Mouse (Mus musculus) lung, embryonic 16.5 days (tissue): ENCODE data around the gene S100a7a. TPM values are rescaled to one million over a fixed set of nuclear protein-coding genes. Genes with fewer than 3 reads are reported as not detected.
A peak's percentile ranks its signal among the peaks of the same experiment; 100 is the strongest.

Source experiments
- ATAC-seq: fragments of 200-750 bp; cut with Nextera tagmentation; 2 replicates; pipeline ENCODE4 v1.8.0; 2017; ENCODE audit warnings: low read depth, mild to moderate bottlenecking, moderate library complexity
- H3K27ac ChIP-seq: fragments of 300-500 bp; sonication (generic); 2 replicates; pipeline ENCODE4 v1.5.1; 2014; ENCODE audit warnings: mild to moderate bottlenecking, control low read depth, low read length
- H3K27me3 ChIP-seq: fragments of 300-500 bp; sonication (generic); 2 replicates; pipeline ENCODE4 v1.6.1; 2014; ENCODE audit warnings: low read depth, low read length, mixed read lengths; ENCODE audit not compliant: control insufficient read depth, insufficient read depth
- H3K36me3 ChIP-seq: fragments of 300-500 bp; sonication (generic); 2 replicates; pipeline ENCODE4 v1.6.1; 2014; ENCODE audit warnings: low read length; ENCODE audit not compliant: control insufficient read depth, insufficient read depth
- H3K4me1 ChIP-seq: fragments of 300-500 bp; sonication (generic); replicated peaks from 2 replicates; pipeline ENCODE4 v1.6.1; 2014; ENCODE audit warnings: low read length, mixed read lengths; ENCODE audit not compliant: control insufficient read depth, insufficient read depth
- H3K4me2 ChIP-seq: fragments of 300-500 bp; sonication (generic); 2 replicates; pipeline ENCODE4 v1.6.1; 2014; ENCODE audit warnings: low read depth, low read length, control low read depth
- H3K4me3 ChIP-seq: fragments of 300-500 bp; sonication (generic); 2 replicates; pipeline ENCODE4 v1.5.1; 2014; ENCODE audit warnings: mild to moderate bottlenecking, low read length, control low read depth
- H3K9ac ChIP-seq: fragments of 300-500 bp; sonication (generic); 2 replicates; pipeline ENCODE4 v1.6.1; 2014; ENCODE audit warnings: low read length, control low read depth
- H3K9me3 ChIP-seq: fragments of 300-500 bp; sonication (generic); 2 replicates; pipeline ENCODE4 v1.6.1; 2016; ENCODE audit warnings: low read length; ENCODE audit not compliant: control insufficient read depth
- WGBS: fragments of 180-500 bp; shearing (Covaris S2); extraction: QIAGEN DNeasy Blood & Tissue Kit; methylation state at CpG from one replicate; pipeline ENCODE4 v1.1.7; 2014; 5-methylcytosine and 5-hydroxymethylcytosine counted together
- polyA plus RNA-seq: library from polyadenylated mRNA; unstranded; fragments of >200 nt; fragmentation: Nextera tagmentation; extraction: Ambion mirVana; gene quantifications from 2 replicates; pipeline ENCODE4 v1.2.1, GENCODE M21; 2015

Gene S100a7a
- polyA plus RNA-seq, 1 experiment from 2014 or later, result 0.11 TPM

DNA sequence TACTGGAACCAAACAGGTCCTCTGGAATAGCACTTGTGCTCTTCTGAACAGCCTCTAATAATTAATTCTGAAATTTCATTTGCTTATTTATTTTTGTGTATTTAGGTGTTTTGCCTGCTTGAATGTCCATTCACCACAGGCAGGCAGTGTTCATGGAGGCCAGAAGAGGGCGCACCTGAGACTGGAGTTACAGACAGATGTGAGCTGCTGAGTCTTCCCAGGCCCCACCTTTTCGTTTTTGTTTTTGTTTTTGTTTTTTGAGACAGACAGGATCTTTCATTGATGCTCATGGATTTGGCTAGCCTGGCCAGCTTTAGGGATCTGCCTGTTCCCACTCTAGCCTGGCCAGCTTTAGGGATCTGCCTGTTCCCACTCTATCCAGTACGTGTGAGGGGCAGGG is 9.6 kb upstream of the S100a7a start:
- 51% methylated on average over 3 of the region's 3 CpGs for WGBS
- ATAC-seq, result no peak
- H3K9ac ChIP-seq, result no peak overlapping the region
- H3K27me3 ChIP-seq, result no peaks in the 10 kb centered on the region
- H3K36me3 ChIP-seq, result no peaks in the 10 kb centered on the region
- H3K27ac ChIP-seq, result no peak overlapping the region
- H3K4me1 ChIP-seq, result no peaks in the 10 kb centered on the region
- no peak overlapping the region for H3K4me2 ChIP-seq
- H3K9me3 ChIP-seq, result no peaks in the 10 kb centered on the region
- H3K4me3 ChIP-seq, result no peak overlapping the region

- no peak for ATAC-seq
- Histone ChIP-seq H3K27ac (no peak overlapping the region), H3K9me3 (no peaks in the 10 kb centered on the region), H3K27me3 (no peaks in the 10 kb centered on the region), H3K36me3 (no peaks in the 10 kb centered on the region), H3K4me2 (no peak overlapping the region), H3K9ac (no peak overlapping the region), H3K4me3 (no peak overlapping the region), H3K4me1 (no peaks in the 10 kb centered on the region)
- 45% methylated on average over 1 of the region's 1 CpGs for WGBS
These were observed 6.5 kb upstream of the S100a7a start for GRCm38 (mm10) chr3:90647291-90647690.

- Histone ChIP-seq H3K4me3 (no peak overlapping the region), H3K9ac (no peak overlapping the region), H3K27ac (no peak overlapping the region), H3K4me2 (no peak overlapping the region), H3K27me3 (no peaks in the 10 kb centered on the region), H3K4me1 (no peaks in the 10 kb centered on the region), H3K36me3 (no peaks in the 10 kb centered on the region), H3K9me3 (no peaks in the 10 kb centered on the region)
- no peak for ATAC-seq
These were observed 4.8 kb upstream of the S100a7a start for GRCm38 (mm10) chr3:90648981-90649380.

DNA sequence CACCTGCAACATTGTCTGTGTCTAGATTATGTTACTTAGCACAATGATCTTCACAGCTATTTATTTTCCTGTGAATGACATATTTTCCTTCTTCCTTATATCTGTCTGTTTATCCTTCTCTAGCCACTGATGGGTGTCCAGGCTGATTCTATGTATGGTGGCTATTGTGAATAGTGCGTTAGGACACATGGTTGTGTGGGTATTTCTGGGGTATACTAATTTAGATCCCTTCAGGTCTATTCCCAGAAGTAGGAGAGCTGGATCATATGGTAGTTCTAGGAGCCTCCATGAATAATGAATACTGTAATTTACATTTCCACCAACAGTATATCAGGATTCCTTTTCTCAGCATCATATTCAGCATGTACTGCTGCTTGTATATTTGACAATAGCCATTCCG is 4.0 kb upstream of the S100a7a start:
- Histone ChIP-seq H3K27ac (no peak overlapping the region), H3K27me3 (no peaks in the 10 kb centered on the region; the same call in 1 of the 2 replicates), H3K9ac (no peak overlapping the region), H3K4me1 (no peaks in the 10 kb centered on the region), H3K9me3 (no peaks in the 10 kb centered on the region), H3K36me3 (no peaks in the 10 kb centered on the region), H3K4me2 (no peak overlapping the region), H3K4me3 (no peak overlapping the region)
- WGBS, result 90% methylated on average over 2 of the region's 2 CpGs
- ATAC-seq, result no peak

- H3K27ac ChIP-seq, result no peak overlapping the region
- no peak overlapping the region for H3K4me3 ChIP-seq
- WGBS, result 39% methylated on average over 5 of the region's 5 CpGs
- ATAC-seq, result peak; percentile 78
- no peak overlapping the region for H3K4me2 ChIP-seq
- no peaks in the 10 kb centered on the region for H3K9me3 ChIP-seq
- no peaks in the 10 kb centered on the region; the same call in 1 of the 2 replicates for H3K27me3 ChIP-seq
- H3K36me3 ChIP-seq, result no peaks in the 10 kb centered on the region
- H3K9ac ChIP-seq, result no peak overlapping the region
- H3K4me1 ChIP-seq, result no peaks in the 10 kb centered on the region
These were observed 824 bp upstream of the S100a7a start for GRCm38 (mm10) chr3:90652878-90653508.

GRCm38 (mm10) chr3:90657405-90657804 is 3.6 kb downstream of the S100a7a start:
- no peaks in the 10 kb centered on the region; the same call in 1 of the 2 replicates for H3K27me3 ChIP-seq
- no peak for ATAC-seq
- no peak overlapping the region for H3K9ac ChIP-seq
- no peaks in the 10 kb centered on the region for H3K9me3 ChIP-seq
- no peak overlapping the region for H3K27ac ChIP-seq
- H3K36me3 ChIP-seq, result no peaks in the 10 kb centered on the region
- H3K4me3 ChIP-seq, result no peak overlapping the region
- 61% methylated on average over 4 of the region's 4 CpGs for WGBS
- no peak overlapping the region for H3K4me2 ChIP-seq
- no peaks in the 10 kb centered on the region for H3K4me1 ChIP-seq

GRCm38 (mm10) chr3:90659364-90660044 is 5.7 kb downstream of the S100a7a start:
- no peaks in the 10 kb centered on the region for H3K9me3 ChIP-seq
- no peak for ATAC-seq
- no peak overlapping the region for H3K9ac ChIP-seq
- no peaks in the 10 kb centered on the region; the same call in 1 of the 2 replicates for H3K27me3 ChIP-seq
- no peak overlapping the region for H3K4me3 ChIP-seq
- H3K4me2 ChIP-seq, result no peak overlapping the region
- H3K27ac ChIP-seq, result no peak overlapping the region
- H3K36me3 ChIP-seq, result no peaks in the 10 kb centered on the region
- H3K4me1 ChIP-seq, result no peaks in the 10 kb centered on the region

GRCm38 (mm10) chr3:90664219-90664618 is 10.4 kb downstream of the S100a7a start:
- no peak overlapping the region for H3K4me2 ChIP-seq
- H3K9me3 ChIP-seq, result no peaks in the 10 kb centered on the region
- H3K27ac ChIP-seq, result no peak overlapping the region
- WGBS, result 81% methylated on average over 2 of the region's 2 CpGs
- no peak for ATAC-seq
- H3K9ac ChIP-seq, result no peak overlapping the region
- H3K4me1 ChIP-seq, result no peaks in the 10 kb centered on the region
- no peaks in the 10 kb centered on the region for H3K36me3 ChIP-seq
- no peaks in the 10 kb centered on the region for H3K27me3 ChIP-seq
- no peak overlapping the region for H3K4me3 ChIP-seq

DNA sequence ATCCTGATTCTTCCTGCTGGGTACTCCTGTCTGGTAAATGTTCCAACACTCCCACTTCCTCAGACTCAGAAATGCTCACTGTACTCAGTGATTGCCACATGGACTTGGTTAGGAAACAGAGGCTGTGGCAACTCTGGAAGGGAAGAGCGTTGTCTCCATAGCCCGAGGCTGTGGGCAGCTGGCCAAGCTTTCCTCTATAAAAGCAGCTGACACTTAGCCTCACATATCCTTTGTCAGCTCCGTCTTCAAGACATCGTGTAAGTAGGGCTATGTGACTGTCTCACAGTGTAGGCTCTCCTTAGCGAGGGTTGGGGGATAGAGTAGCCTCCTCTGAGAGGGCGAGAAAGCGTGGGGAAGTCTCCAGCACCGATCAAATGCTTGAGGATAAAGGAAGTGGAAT is 15.0 kb downstream of the S100a7a start, which contains the start of gene S100a8:
Gene S100a8 (plus strand): TSS at position 133 of the 400 bp plus-strand sequence.
- ATAC-seq, result peak; percentile 59; the same call in 1 of the 2 replicates
- H3K4me1 ChIP-seq, result no peaks in the 10 kb centered on the region
- no peak within 1 kb of the TSS for H3K4me3 ChIP-seq
- no peak within 1 kb of the TSS for H3K9ac ChIP-seq
- no peaks in the 10 kb centered on the region for H3K36me3 ChIP-seq
- H3K27me3 ChIP-seq, result no peaks in the 10 kb centered on the region
- WGBS, result 51% methylated on average over 8 of the region's 8 CpGs
- H3K9me3 ChIP-seq, result no peaks in the 10 kb centered on the region
- H3K4me2 ChIP-seq, result no peak within 1 kb of the TSS
- no peak within 1 kb of the TSS for H3K27ac ChIP-seq
